Mouse (Mus musculus) forebrain, embryonic 14.5 days (tissue): ENCODE measurements around the gene Synpo2l. TPM values are rescaled to one million over a fixed set of nuclear protein-coding genes. Genes with fewer than 3 reads are reported as not detected.
"Not testable (repeated sequence)": the region's sequence is repeated elsewhere in the genome, so short reads cannot be mapped to it uniquely, and the experiment has no call there.

Experiments
- ATAC-seq: fragments of 200-750 bp; cut with Nextera tagmentation; 2 replicates; pipeline ENCODE4 v1.8.0; 2017; ENCODE audit warnings: mild to moderate bottlenecking, moderate library complexity
- DNase-seq: peaks from one replicate; pipeline ENCODE4 v3.0.0-alpha.2; 2015; ENCODE audit warnings: low spot score
- H3K27ac ChIP-seq: fragments of 300-500 bp; sonication (generic); 2 replicates; pipeline ENCODE4 v1.5.1; 2014; ENCODE audit warnings: low read depth, mild to moderate bottlenecking, control low read depth, low read length, moderate library complexity
- H3K27me3 ChIP-seq: fragments of 300-500 bp; sonication (generic); replicated peaks from 2 replicates; pipeline ENCODE4 v1.6.1; 2014; ENCODE audit warnings: low read length, control low read depth, mixed read lengths; ENCODE audit not compliant: control insufficient read depth, insufficient read depth
- H3K36me3 ChIP-seq: fragments of 300-500 bp; sonication (generic); 2 replicates; pipeline ENCODE4 v1.6.1; 2014; ENCODE audit warnings: low read length, control low read depth; ENCODE audit not compliant: control insufficient read depth, insufficient read depth
- H3K4me1 ChIP-seq: fragments of 300-500 bp; sonication (generic); 2 replicates; pipeline ENCODE4 v1.6.1; 2014; ENCODE audit warnings: antibody characterized with exemption, low read length, control low read depth; ENCODE audit not compliant: control insufficient read depth, insufficient read depth
- H3K4me2 ChIP-seq: fragments of 300-500 bp; sonication (generic); 2 replicates; pipeline ENCODE4 v1.6.1; 2014; ENCODE audit warnings: mild to moderate bottlenecking, control low read depth, low read length
- H3K4me3 ChIP-seq: fragments of 300-500 bp; sonication (generic); 2 replicates; pipeline ENCODE4 v1.5.1; 2014; ENCODE audit warnings: low read depth, low read length, control low read depth
- H3K9ac ChIP-seq: fragments of 300-500 bp; sonication (generic); 2 replicates; pipeline ENCODE4 v1.6.1; 2014; ENCODE audit warnings: mild to moderate bottlenecking, low read length, control low read depth, moderate library complexity
- H3K9me3 ChIP-seq: fragments of 300-500 bp; sonication (generic); replicated peaks from 2 replicates; pipeline ENCODE4 v1.6.1; 2016; ENCODE audit warnings: low read length, control low read depth, mixed read lengths; ENCODE audit not compliant: control insufficient read depth
- WGBS: fragments of 180-500 bp; shearing (Covaris S2); extraction: QIAGEN DNeasy Blood & Tissue Kit; methylation state at CpG from one replicate; pipeline ENCODE4 v1.1.7; 2014; 5-methylcytosine and 5-hydroxymethylcytosine counted together
- polyA plus RNA-seq: library from polyadenylated mRNA; unstranded; fragments of >200 nt; fragmentation: Nextera tagmentation; extraction: Ambion mirVana; gene quantifications from 2 replicates; pipeline ENCODE4 v1.2.1, GENCODE M21; 2014

Gene Synpo2l
- polyA plus RNA-seq, 1 experiment from 2014 or later, result 0.09 TPM

DNA sequence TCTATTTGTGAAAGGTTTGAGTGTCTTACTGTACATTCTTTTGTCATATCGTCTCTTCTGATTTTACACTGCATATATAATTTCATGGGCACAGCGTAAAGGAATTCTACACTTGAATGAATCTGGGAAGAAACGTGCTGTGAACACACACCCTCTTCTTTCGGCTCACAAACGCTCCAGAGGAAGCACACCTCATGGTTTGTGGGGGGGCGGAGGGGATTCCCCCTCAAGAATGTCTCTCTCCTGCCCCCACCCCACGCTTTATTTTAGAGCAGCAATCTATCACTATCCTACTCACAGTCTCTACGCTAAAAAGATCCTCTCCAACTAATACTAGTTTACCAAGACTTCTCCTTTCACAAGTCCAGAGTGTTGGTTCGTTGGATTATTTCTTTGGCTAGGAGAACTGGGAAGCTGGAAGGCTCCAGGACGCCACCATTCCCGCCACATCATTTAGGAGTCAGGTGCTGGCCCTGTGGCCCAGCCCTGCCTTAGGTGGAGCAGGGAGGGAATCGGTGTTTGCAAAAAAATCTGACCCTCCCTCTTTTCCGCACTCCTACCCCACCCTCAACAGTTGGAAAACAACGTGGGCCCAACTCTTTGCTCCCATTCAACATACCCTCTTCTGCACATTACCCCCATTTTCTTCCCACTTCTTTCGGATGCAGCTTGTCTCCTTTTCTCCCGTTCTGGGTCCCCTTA, 28.1 kb downstream of the Synpo2l start:
- peak overlapping the region; percentile 78 for H3K4me3 ChIP-seq
- peak; percentile 38 for DNase-seq
- no peaks in the 10 kb centered on the region for H3K9me3 ChIP-seq
- H3K27ac ChIP-seq, result peak overlapping the region; percentile 92
- H3K27me3 ChIP-seq, result no peaks in the 10 kb centered on the region
- peak overlapping the region; percentile 90 for H3K9ac ChIP-seq
- H3K4me2 ChIP-seq, result peak overlapping the region; percentile 82
- no peaks in the 10 kb centered on the region for H3K36me3 ChIP-seq
- ATAC-seq, result peak; percentile 60
- no peaks in the 10 kb centered on the region for H3K4me1 ChIP-seq
- WGBS, result 2% methylated on average over 16 of the region's 16 CpGs

DNA sequence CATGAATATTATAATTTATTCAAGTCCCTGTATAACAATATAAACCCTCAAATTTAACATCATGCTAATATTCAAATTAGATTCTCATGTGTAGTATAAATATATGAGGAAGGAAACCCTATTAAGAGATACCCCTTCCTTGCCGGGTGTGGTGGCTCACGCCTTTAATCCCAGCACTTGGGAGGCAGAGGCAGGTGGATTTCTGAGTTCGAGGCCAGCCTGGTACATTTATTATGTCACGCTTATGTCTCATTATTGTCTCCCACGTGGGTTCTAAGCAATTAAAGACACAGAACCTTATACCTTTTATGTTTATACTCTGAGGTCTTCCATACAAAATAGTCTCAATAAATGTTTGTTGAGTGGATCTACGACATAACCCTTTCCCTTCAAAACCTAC, 29.5 kb downstream of the Synpo2l start:
- WGBS, result 89% methylated on average over 6 of the region's 6 CpGs
- no peaks in the 10 kb centered on the region for H3K9me3 ChIP-seq
- no peaks in the 10 kb centered on the region for H3K27me3 ChIP-seq
- no peak overlapping the region for H3K4me2 ChIP-seq
- H3K27ac ChIP-seq, result no peak overlapping the region
- no peaks in the 10 kb centered on the region for H3K36me3 ChIP-seq
- no peak for DNase-seq
- no peak overlapping the region for H3K4me3 ChIP-seq
- H3K9ac ChIP-seq, result no peak overlapping the region
- no peaks in the 10 kb centered on the region for H3K4me1 ChIP-seq
- ATAC-seq, result no peak

GRCm38 (mm10) chr14:20637818-20638574, 30.2 kb downstream of the Synpo2l start:
- H3K27ac ChIP-seq, result no peak overlapping the region
- no peak overlapping the region for H3K4me3 ChIP-seq
- H3K36me3 ChIP-seq, result no peaks in the 10 kb centered on the region
- ATAC-seq (no peak), DNase-seq (no peak)
- H3K9ac ChIP-seq, result no peak overlapping the region
- no peaks in the 10 kb centered on the region for H3K4me1 ChIP-seq
- 87% methylated on average over 2 of the region's 2 CpGs for WGBS
- H3K9me3 ChIP-seq, result no peaks in the 10 kb centered on the region
- no peak overlapping the region for H3K4me2 ChIP-seq
- no peaks in the 10 kb centered on the region for H3K27me3 ChIP-seq

- H3K36me3 ChIP-seq, DNase-seq, H3K4me2 ChIP-seq, H3K4me3 ChIP-seq, H3K27ac ChIP-seq, ATAC-seq, H3K27me3 ChIP-seq, H3K4me1 ChIP-seq, H3K9ac ChIP-seq, H3K9me3 ChIP-seq: not testable (repeated sequence)
- WGBS, result 96% methylated on average over 3 of the region's 3 CpGs
Measured at GRCm38 (mm10) chr14:20636968-20637367, 31.2 kb downstream of the Synpo2l start.

- ATAC-seq, result no peak
- no peak for DNase-seq
- H3K36me3 ChIP-seq, result no peaks in the 10 kb centered on the region
- H3K4me3 ChIP-seq, result no peak overlapping the region
- 97% methylated on average over 2 of the region's 2 CpGs for WGBS
- H3K9ac ChIP-seq, result no peak overlapping the region
- no peaks in the 10 kb centered on the region for H3K27me3 ChIP-seq
- H3K27ac ChIP-seq, result no peak overlapping the region
- H3K4me1 ChIP-seq, result no peaks in the 10 kb centered on the region
- no peaks in the 10 kb centered on the region for H3K9me3 ChIP-seq
- H3K4me2 ChIP-seq, result no peak overlapping the region
Measured at GRCm38 (mm10) chr14:20635546-20635945, 32.6 kb downstream of the Synpo2l start.

DNA sequence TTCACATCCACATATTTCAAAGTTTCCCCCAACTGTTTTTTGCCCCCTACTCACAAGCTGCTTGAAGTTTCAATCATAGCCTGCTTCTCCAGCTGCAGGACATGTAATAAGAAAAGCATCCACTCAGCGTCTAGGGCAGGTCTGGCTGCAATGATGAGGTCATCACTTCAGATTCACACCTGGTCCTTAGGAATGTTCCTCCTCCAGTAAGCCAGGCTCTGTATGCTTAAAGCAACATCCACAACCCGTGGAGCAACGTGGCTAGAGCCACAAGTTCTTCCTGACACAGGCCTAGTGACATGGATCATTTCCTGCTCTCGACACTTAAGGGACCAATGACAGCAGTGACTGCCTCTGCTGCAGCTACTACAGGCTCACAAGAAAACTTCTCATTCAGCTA, 36.9 kb downstream of the Synpo2l start:
- H3K9ac ChIP-seq, result no peak overlapping the region
- WGBS, result 72% methylated on average over 4 of the region's 4 CpGs
- ATAC-seq, result no peak

DNA sequence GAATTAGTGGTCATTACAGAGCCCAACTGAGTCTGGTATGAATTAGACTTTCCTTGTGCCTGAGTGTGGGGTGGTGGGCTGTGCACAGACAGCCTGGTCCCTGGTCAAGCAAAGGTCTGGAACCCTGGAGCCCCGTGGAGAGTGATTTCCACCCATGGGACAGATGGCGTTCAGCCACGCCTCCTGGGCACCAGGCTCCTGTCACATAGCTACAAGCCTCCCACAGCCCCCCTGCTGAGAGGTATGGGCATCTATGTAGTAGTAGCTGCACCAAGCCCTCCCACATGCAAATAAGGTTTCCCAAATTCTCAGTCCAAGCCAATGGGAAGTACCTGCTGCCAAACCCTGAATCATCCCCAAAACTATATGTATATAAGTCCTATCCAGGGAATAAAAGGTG, 41.2 kb downstream of the Synpo2l start:
- H3K9ac ChIP-seq, result no peak overlapping the region
- H3K27ac ChIP-seq, result no peak overlapping the region
- H3K4me2 ChIP-seq, result no peak overlapping the region
- H3K36me3 ChIP-seq, result no peaks in the 10 kb centered on the region
- 81% methylated on average over 3 of the region's 3 CpGs for WGBS
- DNase-seq (no peak), ATAC-seq (no peak)
- H3K9me3 ChIP-seq, result no peaks in the 10 kb centered on the region
- H3K4me1 ChIP-seq, result no peaks in the 10 kb centered on the region
- H3K27me3 ChIP-seq, result no peaks in the 10 kb centered on the region
- no peak overlapping the region for H3K4me3 ChIP-seq

More for the DNA sequence above, 36.9 kb downstream of the Synpo2l start:
- Histone ChIP-seq H3K27me3 (no peaks in the 10 kb centered on the region), H3K9me3 (no peaks in the 10 kb centered on the region), H3K4me1 (no peaks in the 10 kb centered on the region), H3K4me3 (no peak overlapping the region), H3K27ac (no peak overlapping the region), H3K4me2 (no peak overlapping the region), H3K36me3 (no peaks in the 10 kb centered on the region)
- no peak for DNase-seq

DNA sequence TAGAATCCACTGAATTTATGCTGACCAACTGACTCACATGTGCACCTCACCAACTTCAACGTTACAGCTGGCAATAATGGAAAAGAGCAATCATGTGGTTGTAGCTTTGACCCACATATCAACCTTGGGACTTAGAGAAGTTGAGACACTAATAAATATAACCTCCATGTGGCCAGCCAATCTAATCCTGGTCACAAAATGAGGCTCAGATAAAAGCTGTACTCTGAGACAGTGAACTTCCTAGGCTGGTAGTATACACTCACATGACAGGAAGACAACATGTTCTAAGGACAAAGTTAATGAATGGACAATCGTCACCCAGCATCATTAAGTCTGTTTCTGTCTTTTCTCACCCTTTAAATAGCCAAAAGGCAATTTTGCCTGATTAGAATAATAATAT, 41.7 kb downstream of the Synpo2l start:
- ATAC-seq, result no peak
- Histone ChIP-seq H3K27ac (no peak overlapping the region), H3K9ac (no peak overlapping the region), H3K36me3 (no peaks in the 10 kb centered on the region), H3K4me1 (no peaks in the 10 kb centered on the region), H3K4me3 (no peak overlapping the region), H3K9me3 (no peaks in the 10 kb centered on the region), H3K27me3 (no peaks in the 10 kb centered on the region), H3K4me2 (no peak overlapping the region)
- DNase-seq, result no peak
- WGBS, result 80% methylated on average over 2 of the region's 2 CpGs

- 89% methylated on average over 3 of the region's 3 CpGs for WGBS
- Histone ChIP-seq H3K27me3 (no peaks in the 10 kb centered on the region), H3K27ac (no peak overlapping the region)
Measured at GRCm38 (mm10) chr14:20622907-20623306, 45.2 kb downstream of the Synpo2l start.

More at GRCm38 (mm10) chr14:20622907-20623306, 45.2 kb downstream of the Synpo2l start:
- Histone ChIP-seq H3K9ac (no peak overlapping the region), H3K36me3 (no peaks in the 10 kb centered on the region), H3K4me2 (no peak overlapping the region), H3K9me3 (no peaks in the 10 kb centered on the region), H3K4me1 (0 out of 2 replicates have a peak, but pooled peaks cover 5% of the 10 kb centered on the region), H3K4me3 (no peak overlapping the region)
- DNase-seq, result no peak
- no peak for ATAC-seq
